Mouse (Mus musculus) NIH3T3 (cell line): Measurements from ENCODE around the gene Tipin.
"Not testable (repeated sequence)": the region's sequence is repeated elsewhere in the genome, so short reads cannot be mapped to it uniquely, and the experiment has no call there.

ENCODE experiments used
- DNase-seq: peaks from one replicate; pipeline ENCODE4 v3.0.0-alpha.2; 2012; ENCODE audit warnings: low read depth

Tipin gene

GRCm38 (mm10) chr9:64271249-64271648 is 10.1 kb upstream of the Tipin start:
- no peak for DNase-seq

DNA sequence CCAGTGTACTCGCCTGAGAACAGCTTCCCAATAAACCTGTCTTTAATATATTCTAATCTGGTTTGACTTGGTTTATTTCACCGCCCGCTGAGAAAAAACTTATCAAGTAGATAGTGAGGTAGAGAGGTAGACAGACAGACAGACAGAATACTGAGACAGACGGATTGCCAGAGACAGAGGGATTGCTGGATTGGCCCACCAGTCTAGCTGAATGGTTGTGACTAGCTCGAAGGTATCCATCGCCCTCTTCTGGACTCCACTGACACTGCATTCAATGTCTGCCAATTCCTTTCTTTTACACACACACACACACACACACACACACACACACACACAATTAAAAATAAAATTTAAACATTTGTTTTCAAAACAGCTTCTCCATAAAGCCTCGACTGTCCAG is 8.8 kb upstream of the Tipin start:
- DNase-seq, result peak; percentile 75

GRCm38 (mm10) chr9:64273757-64274156 is 7.6 kb upstream of the Tipin start:
- DNase-seq, result no peak

DNA sequence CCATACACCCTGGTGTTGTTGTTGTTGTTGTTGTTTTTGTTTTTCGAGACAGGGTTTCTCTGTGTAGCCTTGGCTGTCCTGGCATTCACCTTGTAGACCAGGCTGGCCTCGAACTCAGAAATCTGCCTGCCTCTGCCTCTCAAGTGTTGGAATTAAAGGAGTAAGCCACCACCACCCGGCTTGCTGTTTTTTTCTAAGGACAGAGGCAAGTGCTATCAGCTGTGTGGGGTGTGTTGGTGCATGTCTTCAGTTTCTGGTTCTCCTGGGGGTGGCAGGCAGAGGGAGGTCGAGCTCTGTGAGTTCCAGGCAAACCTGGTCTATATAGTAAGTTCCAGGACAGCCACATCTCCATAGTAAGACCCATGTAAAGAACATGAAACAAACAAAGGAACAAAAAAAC is 7.1 kb upstream of the Tipin start:
- no peak for DNase-seq

GRCm38 (mm10) chr9:64274919-64275318 is 6.5 kb upstream of the Tipin start:
- DNase-seq, result peak; percentile 52

DNA sequence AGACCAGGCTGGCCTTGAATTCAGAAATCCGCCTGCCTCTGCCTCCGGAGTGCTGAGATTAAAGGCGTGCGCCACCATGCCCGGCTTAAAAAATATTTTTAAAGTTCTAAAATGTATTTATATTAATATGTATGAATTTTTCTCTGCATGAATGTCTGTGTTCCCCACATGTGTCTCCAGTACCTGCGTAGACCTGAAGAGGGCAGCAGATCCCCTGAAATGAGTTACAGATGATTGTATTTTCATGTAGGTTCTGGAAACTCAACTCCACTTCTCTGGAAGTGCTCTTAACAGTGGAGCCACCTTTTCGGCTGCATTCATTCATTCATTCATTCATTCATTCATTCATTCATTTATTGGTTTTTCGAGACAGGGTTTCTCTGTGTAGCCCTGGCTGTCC is 3.7 kb upstream of the Tipin start:
- DNase-seq, result peak; percentile 87

DNA sequence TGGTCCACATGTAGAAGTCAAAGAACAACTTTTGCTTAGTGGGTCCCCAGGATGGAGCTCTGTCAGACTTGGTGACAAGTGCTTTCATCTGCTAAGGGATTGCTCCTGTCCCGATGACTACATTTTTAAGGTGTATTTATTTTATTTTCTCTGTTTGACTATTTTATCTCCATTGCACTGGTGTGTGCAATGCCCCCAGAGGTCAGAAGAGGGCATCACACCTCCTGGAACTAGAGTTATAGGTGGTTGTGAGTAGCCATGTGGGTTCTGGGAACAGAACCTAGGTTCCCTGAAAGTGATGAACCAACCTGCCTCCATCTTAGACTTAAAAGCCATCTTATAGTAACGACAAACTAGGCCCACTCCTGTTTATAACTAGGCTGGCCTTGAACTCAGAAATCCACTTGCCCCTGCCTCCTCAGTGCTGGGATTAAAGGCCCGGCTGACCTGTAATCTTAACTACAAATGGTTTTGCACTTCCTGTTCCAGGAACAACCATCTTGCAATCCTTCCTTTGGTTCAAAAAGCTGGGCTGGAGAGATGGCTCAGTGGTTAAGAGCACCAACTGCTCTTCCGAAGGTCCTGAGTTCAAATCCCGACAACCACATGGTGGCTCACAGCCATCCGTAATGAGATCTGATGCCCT is 2.6 kb upstream of the Tipin start:
- no peak for DNase-seq

- DNase-seq, result no peak
Measured at GRCm38 (mm10) chr9:64281781-64282178, 399 bp downstream of the Tipin start.

GRCm38 (mm10) chr9:64282404-64282987 is 1.1 kb downstream of the Tipin start:
- no peak for DNase-seq

DNA sequence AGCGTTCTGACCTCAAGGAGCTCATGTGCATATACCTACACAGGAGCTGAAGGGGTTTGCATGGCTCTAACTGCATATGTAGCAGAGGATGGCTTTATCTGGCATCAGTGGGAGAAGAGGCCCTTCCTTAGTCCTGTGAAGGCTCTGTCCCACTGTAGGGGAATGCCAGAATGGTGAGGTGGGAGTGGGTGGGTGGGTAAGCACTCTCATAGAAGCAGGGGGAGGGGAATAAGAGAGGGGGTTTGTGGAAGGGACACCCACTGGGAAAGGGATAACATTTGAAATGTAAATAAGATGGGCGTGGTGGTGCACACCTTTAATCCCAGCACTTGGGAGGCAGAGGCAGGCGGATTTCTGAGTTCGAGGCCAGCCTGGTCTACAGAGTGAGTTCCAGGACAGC is 21.7 kb downstream of the Tipin start:
- DNase-seq, result not testable (repeated sequence)

DNA sequence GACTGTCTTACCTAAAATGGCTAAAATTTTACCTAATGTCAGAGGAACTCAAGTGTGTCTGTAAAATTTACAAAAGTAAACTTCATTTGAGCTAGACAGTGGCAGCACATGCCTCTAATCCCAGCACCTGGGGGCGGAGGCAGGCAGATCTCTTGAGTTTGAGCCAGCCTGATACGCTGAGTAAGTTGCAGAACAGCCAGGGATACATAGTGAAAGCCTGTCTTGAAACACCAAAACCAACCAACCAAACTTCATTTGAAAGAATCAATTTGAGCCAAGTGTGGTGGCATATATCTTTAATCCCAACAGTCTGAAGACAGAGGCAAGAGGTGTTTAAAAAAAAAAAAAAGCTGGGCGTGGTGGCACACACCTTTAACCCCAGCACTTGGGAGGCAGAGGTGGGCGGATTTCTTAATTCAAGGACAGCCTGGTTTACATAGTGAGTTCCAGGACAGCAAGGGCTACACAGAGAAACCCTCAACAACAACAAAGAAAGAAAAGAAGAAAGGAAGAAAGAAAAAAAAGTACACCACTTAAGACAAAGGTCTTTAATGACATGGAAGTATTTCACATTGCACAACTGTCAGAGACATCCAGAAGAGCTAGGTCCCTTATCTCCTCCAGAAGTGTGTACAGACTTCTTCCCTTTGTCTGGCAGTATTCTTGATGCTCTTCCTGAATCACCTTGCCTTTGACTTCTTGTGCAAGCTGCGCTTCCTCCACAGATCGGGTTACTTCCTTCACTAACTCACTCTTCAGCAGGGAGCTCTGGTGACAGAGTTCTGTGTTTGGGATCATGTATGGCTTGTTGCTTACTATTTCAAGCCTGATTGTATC is 25.3 kb downstream of the Tipin start:
- no peak for DNase-seq

DNA sequence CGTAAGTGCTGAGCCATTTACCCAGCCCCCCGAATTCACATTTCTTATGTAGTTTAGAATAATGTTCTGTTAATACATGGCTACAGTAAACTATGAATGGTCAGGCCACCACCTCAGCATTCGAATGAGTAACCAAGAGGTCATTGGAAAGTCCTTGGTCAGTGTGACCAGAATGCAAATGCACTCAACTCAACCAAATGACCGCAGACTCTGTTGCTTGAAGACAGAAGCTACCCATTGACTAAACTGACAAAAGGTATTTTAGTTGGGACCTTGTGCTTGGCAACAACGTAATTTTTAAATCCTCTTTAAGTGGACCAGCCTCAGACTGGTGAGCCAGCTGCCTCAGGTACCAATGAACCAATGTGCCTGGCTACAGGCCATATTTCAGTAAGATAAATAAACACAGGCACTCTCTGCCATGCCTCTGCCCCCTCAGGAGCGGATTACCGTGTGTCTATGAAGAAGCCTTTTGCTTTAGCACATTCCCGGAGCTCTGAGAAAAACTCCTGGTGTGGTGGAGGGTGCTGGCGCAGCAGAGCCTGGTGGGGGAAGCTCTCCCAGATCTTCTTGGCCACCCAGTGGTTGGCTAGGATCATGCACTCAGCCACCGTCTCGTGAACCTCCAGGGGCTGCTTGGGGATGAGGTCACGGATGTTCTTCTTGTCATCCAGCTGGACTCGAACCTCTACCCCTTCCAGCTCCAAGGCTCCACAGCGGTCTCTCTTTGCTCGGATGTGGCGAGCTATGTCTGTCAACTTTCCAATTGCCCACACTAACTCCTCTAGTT is 29.8 kb downstream of the Tipin start:
- DNase-seq, result peak; percentile 9

GRCm38 (mm10) chr9:64312128-64312527 is 30.7 kb downstream of the Tipin start:
- peak; percentile 3 for DNase-seq

GRCm38 (mm10) chr9:64314696-64315095 is 33.3 kb downstream of the Tipin start:
- no peak for DNase-seq

DNA sequence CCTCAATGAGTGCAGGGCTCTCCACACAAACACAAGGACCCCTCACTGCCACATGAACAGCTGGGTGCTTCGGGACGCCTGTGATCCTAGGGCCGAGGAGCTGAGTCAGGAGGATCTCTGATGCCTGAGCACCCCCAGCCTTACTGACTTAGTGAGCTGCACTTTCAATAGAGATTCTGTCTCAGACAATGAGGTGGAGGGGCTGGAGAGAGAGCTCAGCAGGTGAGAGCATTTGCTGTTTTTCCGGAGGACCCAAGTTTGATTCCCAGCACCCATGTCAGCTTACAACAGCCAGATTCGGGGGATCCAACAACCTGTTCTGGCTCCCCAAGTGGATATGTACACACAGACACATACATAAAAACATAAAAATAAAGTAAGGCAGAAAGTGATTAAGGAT is 35.6 kb downstream of the Tipin start:
- no peak for DNase-seq

DNA sequence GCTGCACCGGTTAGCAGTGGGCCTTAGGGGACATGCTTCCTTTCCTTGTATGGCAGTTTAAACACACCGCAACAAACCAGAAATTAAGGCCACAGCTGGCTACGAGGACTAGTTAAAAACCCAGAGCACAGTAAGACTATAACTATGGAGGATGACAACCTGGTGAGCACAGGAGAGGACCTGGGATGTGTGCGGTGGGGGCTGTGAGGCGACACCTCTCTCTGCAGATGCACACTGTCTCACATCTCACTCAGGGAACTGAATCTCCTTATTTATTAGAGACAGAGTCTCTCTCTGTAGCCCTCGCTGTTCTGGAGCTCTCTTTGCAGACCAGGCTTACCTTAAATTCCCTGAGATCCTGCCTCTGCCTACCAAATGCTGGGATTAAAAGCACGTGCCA is 42.6 kb downstream of the Tipin start:
- DNase-seq, result no peak

GRCm38 (mm10) chr9:64335825-64336224 is 54.4 kb downstream of the Tipin start:
- DNase-seq, result no peak

DNA sequence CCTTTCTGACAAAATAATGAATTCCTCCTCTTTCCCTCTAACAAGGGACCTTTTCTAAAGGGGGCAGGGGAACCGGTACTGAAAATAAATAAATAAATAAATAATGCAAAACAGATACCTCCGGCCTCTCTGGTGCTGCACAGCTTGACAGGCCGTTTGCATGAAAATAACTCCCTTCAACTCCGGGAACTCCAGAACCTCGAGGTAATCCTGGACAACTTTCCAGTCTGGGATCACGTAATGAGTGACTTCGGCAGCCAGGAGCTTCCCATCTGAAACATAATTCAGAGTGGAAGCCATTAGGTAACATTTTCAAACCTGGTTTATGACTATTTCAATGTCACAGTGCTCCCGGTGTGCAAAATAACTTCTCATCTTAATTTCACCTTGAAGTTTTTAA is 58.0 kb downstream of the Tipin start:
- peak; percentile 29 for DNase-seq

GRCm38 (mm10) chr9:64340351-64341253 is 59.2 kb downstream of the Tipin start:
- DNase-seq, result peak; percentile 81

GRCm38 (mm10) chr9:64341254-64341566 is 59.8 kb downstream of the Tipin start, which contains the start of gene Dis3l:
TSS of gene Dis3l (minus strand) at chr9:64341288.
- DNase-seq, result no peak

- peak; percentile 2 for DNase-seq
Measured at GRCm38 (mm10) chr9:64341671-64342070, 60.3 kb downstream of the Tipin start.
